Mouse (Mus musculus): ENCODE results near the gene Vmn1r180.
"Not testable (repeated sequence)": the region's sequence is repeated elsewhere in the genome, so short reads cannot be mapped to it uniquely, and the experiment has no call there.

Gene Vmn1r180

GRCm38 (mm10) chr7:23950332-23950731 is at the start of gene Vmn1r180:
Gene Vmn1r180, plus strand, starts transcription at chr7:23950632.
- no peak for DNase-seq (ENCODE audit: low read depth, low spot score)

- no peak for DNase-seq (ENCODE audit: low read depth, low spot score)
Observed at GRCm38 (mm10) chr7:23926678-23927077, 23.8 kb upstream of the Vmn1r180 start, which contains the start of gene Vmn1r179. Gene Vmn1r179, plus strand, starts transcription at chr7:23926978.

- DNase-seq (ENCODE audit: low read depth, low spot score): not testable (repeated sequence)
Observed at GRCm38 (mm10) chr7:23968044-23968443, 17.6 kb downstream of the Vmn1r180 start.

- DNase-seq (ENCODE audit: low read depth, low spot score): not testable (repeated sequence)
Observed at GRCm38 (mm10) chr7:23974315-23974714, 23.9 kb downstream of the Vmn1r180 start, which contains the start of gene Vmn1r181. Gene Vmn1r181, plus strand, starts transcription at chr7:23974615.

- no peak for DNase-seq (ENCODE audit: low read depth, low spot score)
Observed at GRCm38 (mm10) chr7:24001391-24001790, 51.0 kb downstream of the Vmn1r180 start, which contains the start of gene V1rd19. Gene V1rd19, plus strand, starts transcription at chr7:24001691.

All from telencephalon, adult 2 months (tissue).